Mouse (Mus musculus) lung, postnatal 10 days (tissue): ENCODE results near the gene Ces3a.
"Not testable (repeated sequence)": the region's sequence is repeated elsewhere in the genome, so short reads cannot be mapped to it uniquely, and the experiment has no call there.

ENCODE experiments used
- DNase-seq: peaks from one replicate; pipeline ENCODE4 v3.0.0; 2021

Ces3a gene

GRCm38 (mm10) chr8:105048371-105048854 lies at the start of gene Ces3a:
Gene Ces3a, plus strand, starts transcription at chr8:105048601.
- DNase-seq, result no peak

- no peak for DNase-seq
Measured at GRCm38 (mm10) chr8:104999183-104999582, 49.2 kb upstream of the Ces3a start.

- DNase-seq, result no peak
Measured at GRCm38 (mm10) chr8:105000586-105000985, 47.8 kb upstream of the Ces3a start, which contains the start of gene Ces2h. Gene Ces2h, plus strand, starts transcription at chr8:105000853.

- DNase-seq, result no peak
Measured at GRCm38 (mm10) chr8:105010000-105010399, 38.4 kb upstream of the Ces3a start.

GRCm38 (mm10) chr8:105011136-105011535 lies 37.3 kb upstream of the Ces3a start:
- no peak for DNase-seq

GRCm38 (mm10) chr8:105014391-105014790 lies 34.0 kb upstream of the Ces3a start:
- DNase-seq, result no peak

- no peak for DNase-seq
Measured at GRCm38 (mm10) chr8:105021954-105022353, 26.4 kb upstream of the Ces3a start.

GRCm38 (mm10) chr8:105023087-105023486 lies 25.3 kb upstream of the Ces3a start:
- DNase-seq, result no peak

- DNase-seq, result no peak
Measured at GRCm38 (mm10) chr8:105025050-105025449, 23.4 kb upstream of the Ces3a start.

- no peak for DNase-seq
Measured at GRCm38 (mm10) chr8:105043510-105043909, 4.9 kb upstream of the Ces3a start.

- DNase-seq, result no peak
Measured at GRCm38 (mm10) chr8:105045824-105046401, 2.5 kb upstream of the Ces3a start.

GRCm38 (mm10) chr8:105056211-105056610 lies 7.8 kb downstream of the Ces3a start:
- DNase-seq, result no peak

GRCm38 (mm10) chr8:105060056-105060455 lies 11.7 kb downstream of the Ces3a start:
- DNase-seq, result no peak

GRCm38 (mm10) chr8:105066761-105067160 lies 18.4 kb downstream of the Ces3a start:
- peak; percentile 41 for DNase-seq

- DNase-seq, result not testable (repeated sequence)
Measured at GRCm38 (mm10) chr8:105067905-105068304, 19.5 kb downstream of the Ces3a start.

GRCm38 (mm10) chr8:105068971-105069370 lies 20.6 kb downstream of the Ces3a start:
- no peak for DNase-seq

GRCm38 (mm10) chr8:105076601-105077000 lies 28.2 kb downstream of the Ces3a start:
- DNase-seq, result no peak

GRCm38 (mm10) chr8:105077071-105077470 lies 28.7 kb downstream of the Ces3a start:
- DNase-seq, result no peak

GRCm38 (mm10) chr8:105078591-105078990 lies 30.2 kb downstream of the Ces3a start:
- no peak for DNase-seq

- no peak for DNase-seq
Measured at GRCm38 (mm10) chr8:105080814-105081336, 32.5 kb downstream of the Ces3a start.

- DNase-seq, result no peak
Measured at GRCm38 (mm10) chr8:105083449-105084050, 35.1 kb downstream of the Ces3a start, which contains the start of gene Ces3b. Gene Ces3b, plus strand, starts transcription at chr8:105083753.

- DNase-seq, result not testable (repeated sequence)
Measured at GRCm38 (mm10) chr8:105088166-105088565, 39.8 kb downstream of the Ces3a start.

GRCm38 (mm10) chr8:105088581-105088980 lies 40.2 kb downstream of the Ces3a start:
- no peak for DNase-seq

- DNase-seq, result no peak
Measured at GRCm38 (mm10) chr8:105093992-105094391, 45.6 kb downstream of the Ces3a start.
